Mouse (Mus musculus): ENCODE measurements around the gene Slc15a4. TPM values are rescaled to one million over a fixed set of nuclear protein-coding genes. Genes with fewer than 3 reads are reported as not detected.

Gene Slc15a4
- polyA plus RNA-seq, 1 experiment from 2014 or later, result 18.7 TPM

DNA sequence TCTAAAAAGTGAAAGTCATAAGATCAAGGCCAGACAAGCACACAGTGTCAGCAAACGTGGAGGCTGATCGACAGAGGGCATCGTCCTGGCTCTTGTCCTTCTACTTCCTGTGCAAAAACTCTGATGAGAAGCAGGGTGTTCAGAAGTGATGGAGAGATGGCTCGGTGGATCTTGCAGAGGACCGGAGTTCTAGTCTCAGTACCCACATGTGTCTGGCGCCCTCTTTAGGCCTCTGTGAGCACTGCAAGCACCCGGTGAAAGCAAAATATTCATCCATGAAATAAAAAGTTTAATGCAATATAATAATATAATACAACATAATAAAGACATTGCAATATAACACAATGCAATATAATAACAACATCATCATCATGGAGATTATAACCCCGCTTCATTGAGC lies 55.3 kb downstream of the Slc15a4 start:
- ATAC-seq (replicated peaks; ENCODE audit: insufficient number of reproducible peaks, low FRiP score, low TSS enrichment, low read depth), result no peak
- WGBS, result 60% methylated on average over 8 of the region's 8 CpGs
- Histone ChIP-seq H3K9ac (replicated peaks; ENCODE audit: low read length) (no peak overlapping the region), H3K4me2 (ENCODE audit: low read depth, low read length) (no peak overlapping the region), H3K4me3 (ENCODE audit: low read depth, low read length) (no peak overlapping the region), H3K27ac (replicated peaks; ENCODE audit: low read depth, low read length) (no peak overlapping the region), H3K36me3 (replicated peaks; ENCODE audit: control insufficient read depth, insufficient read depth, low read depth, low read length) (no peaks in the 10 kb centered on the region), H3K9me3 (replicated peaks; ENCODE audit: control insufficient read depth, low read length) (no peaks in the 10 kb centered on the region), H3K4me1 (ENCODE audit: control insufficient read depth, insufficient read depth, low read length) (no peaks in the 10 kb centered on the region), H3K27me3 (ENCODE audit: control insufficient read depth, insufficient read depth, low read length) (no peaks in the 10 kb centered on the region)
- DNase-seq (ENCODE audit: low spot score), result peak; percentile 7

- no peaks in the 10 kb centered on the region for H3K9me3 ChIP-seq (replicated peaks; ENCODE audit: control insufficient read depth, low read length)
- H3K27ac ChIP-seq (replicated peaks; ENCODE audit: low read depth, low read length), result no peak overlapping the region
- H3K4me2 ChIP-seq (ENCODE audit: low read depth, low read length), result no peak overlapping the region
- ATAC-seq (replicated peaks; ENCODE audit: insufficient number of reproducible peaks, low FRiP score, low TSS enrichment, low read depth), result no peak
- H3K27me3 ChIP-seq (ENCODE audit: control insufficient read depth, insufficient read depth, low read length), result no peaks in the 10 kb centered on the region
- no peak for DNase-seq (ENCODE audit: low spot score)
- WGBS, result 79% methylated on average over 6 of the region's 6 CpGs
- no peaks in the 10 kb centered on the region; the same call in 1 of the 2 replicates for H3K36me3 ChIP-seq (replicated peaks; ENCODE audit: control insufficient read depth, insufficient read depth, low read depth, low read length)
- no peak overlapping the region for H3K9ac ChIP-seq (replicated peaks; ENCODE audit: low read length)
- no peaks in the 10 kb centered on the region for H3K4me1 ChIP-seq (ENCODE audit: control insufficient read depth, insufficient read depth, low read length)
- H3K4me3 ChIP-seq (ENCODE audit: low read depth, low read length), result no peak overlapping the region
Measured at GRCm38 (mm10) chr5:127567165-127567741, 65.4 kb downstream of the Slc15a4 start.

- H3K4me3 ChIP-seq (ENCODE audit: low read depth, low read length), result no peak overlapping the region
- no peaks in the 10 kb centered on the region for H3K9me3 ChIP-seq (replicated peaks; ENCODE audit: control insufficient read depth, low read length)
- H3K4me2 ChIP-seq (ENCODE audit: low read depth, low read length), result no peak overlapping the region
- 76% methylated on average over 3 of the region's 3 CpGs for WGBS
- H3K27ac ChIP-seq (replicated peaks; ENCODE audit: low read depth, low read length), result no peak overlapping the region
- H3K4me1 ChIP-seq (ENCODE audit: control insufficient read depth, insufficient read depth, low read length), result no peaks in the 10 kb centered on the region
- H3K9ac ChIP-seq (replicated peaks; ENCODE audit: low read length), result no peak overlapping the region
- no peaks in the 10 kb centered on the region; the same call in 1 of the 2 replicates for H3K36me3 ChIP-seq (replicated peaks; ENCODE audit: control insufficient read depth, insufficient read depth, low read depth, low read length)
- H3K27me3 ChIP-seq (ENCODE audit: control insufficient read depth, insufficient read depth, low read length), result no peaks in the 10 kb centered on the region
- ATAC-seq (replicated peaks; ENCODE audit: insufficient number of reproducible peaks, low FRiP score, low TSS enrichment, low read depth), result no peak
- no peak for DNase-seq (ENCODE audit: low spot score)
Measured at GRCm38 (mm10) chr5:127561086-127561485, 71.6 kb downstream of the Slc15a4 start.

- WGBS, result 75% methylated on average over 2 of the region's 2 CpGs
- H3K27me3 ChIP-seq (ENCODE audit: control insufficient read depth, insufficient read depth, low read length), result no peaks in the 10 kb centered on the region
- no peak overlapping the region for H3K4me3 ChIP-seq (ENCODE audit: low read depth, low read length)
- H3K9ac ChIP-seq (replicated peaks; ENCODE audit: low read length), result no peak overlapping the region
- no peak for DNase-seq (ENCODE audit: low spot score)
- no peak overlapping the region for H3K27ac ChIP-seq (replicated peaks; ENCODE audit: low read depth, low read length)
- ATAC-seq (replicated peaks; ENCODE audit: insufficient number of reproducible peaks, low FRiP score, low TSS enrichment, low read depth), result no peak
- no peak overlapping the region for H3K4me2 ChIP-seq (ENCODE audit: low read depth, low read length)
- H3K9me3 ChIP-seq (replicated peaks; ENCODE audit: control insufficient read depth, low read length), result no peaks in the 10 kb centered on the region
- no peaks in the 10 kb centered on the region for H3K36me3 ChIP-seq (replicated peaks; ENCODE audit: control insufficient read depth, insufficient read depth, low read depth, low read length)
- no peaks in the 10 kb centered on the region for H3K4me1 ChIP-seq (ENCODE audit: control insufficient read depth, insufficient read depth, low read length)
Measured at GRCm38 (mm10) chr5:127548136-127548535, 84.6 kb downstream of the Slc15a4 start.

GRCm38 (mm10) chr5:127546585-127546991 lies 86.1 kb downstream of the Slc15a4 start:
- H3K9me3 ChIP-seq (replicated peaks; ENCODE audit: control insufficient read depth, low read length), result no peaks in the 10 kb centered on the region
- no peak for ATAC-seq (replicated peaks; ENCODE audit: insufficient number of reproducible peaks, low FRiP score, low TSS enrichment, low read depth)
- no peak overlapping the region for H3K27ac ChIP-seq (replicated peaks; ENCODE audit: low read depth, low read length)
- H3K36me3 ChIP-seq (replicated peaks; ENCODE audit: control insufficient read depth, insufficient read depth, low read depth, low read length), result no peaks in the 10 kb centered on the region
- 95% methylated on average over 5 of the region's 5 CpGs for WGBS
- H3K9ac ChIP-seq (replicated peaks; ENCODE audit: low read length), result no peak overlapping the region
- DNase-seq (ENCODE audit: low spot score), result no peak
- H3K4me1 ChIP-seq (ENCODE audit: control insufficient read depth, insufficient read depth, low read length), result no peaks in the 10 kb centered on the region
- no peak overlapping the region for H3K4me2 ChIP-seq (ENCODE audit: low read depth, low read length)
- H3K27me3 ChIP-seq (ENCODE audit: control insufficient read depth, insufficient read depth, low read length), result no peaks in the 10 kb centered on the region
- H3K4me3 ChIP-seq (ENCODE audit: low read depth, low read length), result no peak overlapping the region

Other genes with a start within 250 kb of the Slc15a4 start
- gene Glt1d1, start 635 bp downstream of the Slc15a4 start, polyA plus RNA-seq (2014; fragmentation: Nextera tagmentation; extraction: Ambion mirVana), result 1.3 and 1.4 TPM in 2 replicates